Mouse (Mus musculus) T-cell, adult 2 months (primary cell): ENCODE results near the gene Tmem9b.

Experiments used
- DNase-seq: peaks from one replicate; pipeline ENCODE4 v3.0.0; 2022; ENCODE audit warnings: low spot score

Gene Tmem9b

DNA sequence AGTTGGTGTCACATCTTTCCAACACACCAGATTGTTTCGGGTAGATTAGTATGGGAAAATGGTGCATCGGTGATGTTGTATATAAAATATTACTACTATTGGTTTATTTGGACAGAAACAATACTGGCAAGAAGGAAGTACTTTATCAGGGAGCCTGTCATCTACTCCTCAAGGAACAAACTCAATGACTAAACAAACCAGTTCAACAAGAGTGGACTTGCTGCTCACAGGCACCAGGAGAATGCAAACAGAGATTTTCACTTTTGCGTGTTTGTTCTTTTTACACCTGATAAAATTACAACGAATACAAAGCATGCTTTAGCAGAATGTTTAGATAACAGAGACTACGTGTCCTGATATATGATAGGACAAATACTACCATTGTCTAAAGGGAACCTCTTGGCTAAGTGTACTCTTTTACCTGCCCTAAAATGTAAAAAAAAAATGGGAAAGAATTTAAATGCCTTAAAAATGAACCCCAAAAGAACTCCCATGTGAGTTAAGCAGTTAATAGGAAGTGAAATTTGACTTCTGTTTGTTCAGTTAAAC is 12.8 kb downstream of the Tmem9b start:
- no peak for DNase-seq

- no peak for DNase-seq
These were observed 17.9 kb downstream of the Tmem9b start for GRCm38 (mm10) chr7:109734806-109735205.

DNA sequence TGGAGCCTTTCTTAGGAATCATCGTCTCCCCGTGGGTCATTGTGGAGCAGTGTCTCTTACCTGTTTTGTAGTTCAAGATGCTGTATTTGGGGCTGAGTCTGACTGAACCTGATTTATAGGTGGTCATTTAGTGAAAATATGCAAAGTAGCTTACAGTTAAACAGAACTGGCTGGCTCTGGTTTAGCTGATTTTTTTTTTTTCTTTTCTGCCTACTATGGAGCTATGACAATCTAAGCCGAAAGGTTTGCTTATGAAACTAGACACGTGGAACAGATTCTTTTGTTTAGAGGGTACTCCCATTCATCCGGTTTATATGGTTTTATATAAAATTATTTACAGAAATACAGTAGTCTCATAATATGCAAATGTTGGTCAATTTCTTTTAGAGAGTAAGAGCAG is 21.0 kb downstream of the Tmem9b start, which contains the start of gene Ascl3:
TSS of gene Ascl3 (minus strand) at position 101 of the 400 bp plus-strand sequence.
- no peak for DNase-seq

GRCm38 (mm10) chr7:109723697-109724096 is 29.0 kb downstream of the Tmem9b start, which contains the start of gene BC051019:
Gene BC051019, minus strand, starts transcription at chr7:109723850.
- no peak for DNase-seq

DNA sequence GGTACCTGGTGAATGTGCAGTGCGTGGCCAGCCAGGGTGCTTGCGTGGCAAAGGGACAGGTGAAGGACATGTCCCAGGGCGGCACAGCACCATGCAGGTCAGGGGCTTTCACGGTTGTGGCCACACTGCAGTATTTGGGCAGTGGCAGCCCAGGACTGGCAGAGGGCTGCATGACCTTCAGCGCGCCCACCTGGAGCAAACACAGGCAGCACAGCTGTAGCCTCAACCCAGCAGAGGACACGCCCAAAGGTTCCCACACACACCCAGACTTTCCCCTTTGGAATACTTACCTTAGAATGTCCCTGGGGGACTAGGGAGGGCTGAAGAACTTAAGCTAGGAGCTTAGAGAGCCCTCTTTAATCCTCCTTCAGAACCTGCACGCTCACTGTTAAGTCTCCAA is 29.6 kb downstream of the Tmem9b start:
- DNase-seq: no peak

- no peak for DNase-seq
These were observed 30.1 kb downstream of the Tmem9b start for GRCm38 (mm10) chr7:109722618-109723017.

DNA sequence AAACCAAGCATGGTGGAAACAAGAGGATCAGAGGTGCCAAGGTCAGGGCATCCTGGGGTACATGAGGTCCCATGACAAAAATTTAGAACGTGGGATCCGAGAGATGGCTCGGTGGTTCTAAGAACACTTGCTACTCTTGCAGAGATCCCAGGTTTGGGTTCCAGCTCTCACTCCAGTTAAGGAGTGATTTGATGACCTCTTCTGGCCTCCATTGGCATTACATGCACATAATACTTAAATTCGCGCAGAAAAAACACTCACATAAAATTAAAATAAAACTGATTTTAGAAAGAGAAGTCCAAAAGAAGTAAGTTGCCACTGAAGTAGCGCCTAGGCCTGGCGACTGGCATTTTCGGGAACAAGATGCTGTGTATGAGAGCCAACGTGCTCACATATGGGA is 33.4 kb downstream of the Tmem9b start:
- no peak for DNase-seq

GRCm38 (mm10) chr7:109713434-109713982 is 39.2 kb downstream of the Tmem9b start:
- no peak for DNase-seq

DNA sequence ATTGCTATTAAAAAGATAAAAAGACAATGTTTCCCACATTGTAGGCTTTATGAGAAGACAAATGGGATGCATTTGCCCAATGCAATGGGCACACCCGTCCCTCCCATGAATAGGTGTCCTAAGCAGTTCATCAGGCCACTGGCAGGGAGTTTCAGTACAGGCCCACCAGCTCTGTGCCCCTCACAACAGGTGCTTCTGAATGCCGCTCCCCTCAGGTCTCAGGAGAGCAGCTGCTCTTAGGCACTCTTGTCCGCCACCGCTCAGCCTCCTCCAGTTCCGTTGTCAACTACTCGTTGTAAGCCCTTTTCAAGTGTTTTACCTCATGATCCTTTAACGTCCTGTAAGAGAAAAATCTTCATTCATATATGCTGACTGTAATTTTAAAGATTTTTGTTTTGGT is 40.5 kb downstream of the Tmem9b start:
- DNase-seq: no peak

DNA sequence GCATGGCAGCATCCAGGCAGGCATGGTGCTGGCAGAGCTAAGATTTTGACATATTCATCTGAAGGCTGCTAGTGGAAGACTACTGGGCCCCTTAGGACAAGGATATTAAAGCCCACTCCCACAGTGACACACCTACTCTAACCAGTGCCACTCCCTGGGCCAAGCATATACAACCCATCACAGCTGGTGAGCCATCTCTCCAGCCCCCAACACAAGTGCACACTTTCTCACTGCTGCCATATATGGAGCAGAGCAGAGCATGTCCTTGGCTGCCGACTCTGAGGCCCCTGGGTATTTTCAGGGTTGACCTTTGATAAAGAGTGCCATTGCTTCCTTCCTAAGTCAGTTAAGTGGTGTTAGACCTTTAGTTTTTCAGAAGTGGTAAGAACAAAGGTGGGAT is 42.6 kb downstream of the Tmem9b start:
- no peak for DNase-seq

GRCm38 (mm10) chr7:109708961-109709382 is 43.7 kb downstream of the Tmem9b start:
- no peak for DNase-seq

DNA sequence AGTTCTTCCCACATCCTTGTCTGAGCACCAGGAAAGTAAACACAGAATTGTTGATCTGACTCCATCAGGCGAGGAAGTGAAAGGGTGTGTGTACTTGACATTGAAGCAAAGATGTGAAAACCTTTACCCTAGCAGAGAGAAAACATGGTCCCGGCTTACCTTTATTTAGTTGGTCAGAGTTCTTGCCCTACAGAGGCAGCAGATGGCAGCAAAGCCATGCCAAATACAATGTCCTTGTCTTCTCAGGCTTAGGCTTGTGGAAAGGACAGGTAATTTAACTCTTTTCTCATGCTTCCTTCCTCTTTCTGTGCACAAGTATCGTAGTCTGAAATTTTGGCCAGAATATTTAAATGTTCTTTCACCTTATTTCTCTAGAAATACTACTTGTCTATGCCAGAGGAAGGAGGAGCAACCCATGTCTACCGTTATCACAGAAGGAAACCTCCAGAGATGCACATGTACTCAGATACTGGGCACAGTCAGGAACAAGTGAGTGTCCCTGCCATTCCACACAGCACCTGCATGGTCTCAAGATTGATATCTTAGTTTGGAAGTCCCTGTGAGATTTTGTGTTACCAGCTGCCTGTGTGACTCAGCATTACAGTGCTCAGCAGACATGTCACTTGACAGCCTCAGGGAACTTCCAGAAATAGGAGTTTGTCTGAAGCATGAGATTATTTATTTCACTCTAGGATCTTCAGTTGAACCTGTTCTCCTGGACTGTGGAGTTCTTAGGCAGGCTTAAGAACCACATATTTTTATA is 45.5 kb downstream of the Tmem9b start:
- DNase-seq: peak; percentile 63

DNA sequence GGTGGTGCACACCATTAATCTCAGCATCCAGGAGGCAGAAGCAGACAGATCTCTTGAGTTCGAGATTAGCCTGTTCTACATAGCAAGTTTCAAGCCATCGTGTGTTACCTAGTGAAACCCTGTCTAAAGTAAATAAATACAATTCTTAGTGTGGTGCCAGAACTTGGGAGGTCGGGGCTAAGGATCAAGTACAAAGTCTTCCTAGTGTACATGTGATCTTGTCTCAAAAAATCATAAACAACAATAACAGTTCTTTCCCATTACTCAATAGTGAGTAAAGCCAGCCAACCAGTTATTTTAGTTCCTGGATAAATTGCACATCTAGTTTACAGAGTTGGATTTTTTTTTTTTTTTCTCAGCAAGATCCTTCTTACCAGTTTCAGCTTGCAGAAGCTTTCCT is 48.2 kb downstream of the Tmem9b start:
- DNase-seq: no peak

GRCm38 (mm10) chr7:109704016-109704377 is 48.7 kb downstream of the Tmem9b start:
- no peak for DNase-seq

DNA sequence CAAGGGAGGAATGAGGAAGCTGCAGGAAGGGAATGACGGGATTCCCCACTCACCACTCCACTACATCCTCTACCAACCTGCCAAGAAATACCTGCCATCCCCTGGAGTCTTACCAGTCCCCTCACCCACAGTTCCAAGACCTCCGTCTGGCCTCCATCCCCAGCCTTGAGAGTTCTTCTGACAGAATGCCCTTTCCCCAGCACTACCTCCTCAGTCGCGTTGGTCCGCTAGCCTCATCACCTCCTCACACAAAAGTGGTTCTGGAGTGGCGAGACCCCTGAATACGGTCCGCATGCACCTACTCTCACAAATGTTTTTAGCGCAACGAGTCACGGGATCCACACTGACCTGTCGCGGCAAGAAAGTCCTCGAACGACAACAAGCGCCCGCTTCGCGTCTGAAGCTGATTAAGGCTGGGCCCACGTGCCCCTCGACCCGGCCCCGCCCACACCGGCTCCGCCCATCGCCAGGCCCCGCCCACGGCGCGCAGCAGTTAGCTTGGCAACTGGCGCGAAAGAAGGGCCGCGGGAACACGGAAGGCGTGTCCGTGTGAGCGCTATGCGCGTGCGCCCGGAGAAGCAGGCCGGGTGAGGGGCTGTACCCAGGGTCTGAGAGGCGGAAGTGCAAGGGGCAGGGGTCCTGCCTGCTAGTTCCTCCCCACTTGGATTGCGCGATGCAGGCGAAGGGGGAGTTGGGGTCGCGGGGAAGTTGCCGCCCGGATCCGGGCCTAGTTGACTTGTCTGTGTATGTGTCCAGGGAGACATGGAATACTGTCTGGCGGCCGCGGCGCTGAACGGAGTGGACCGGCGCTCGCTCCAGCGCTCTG is 49.3 kb downstream of the Tmem9b start, which contains the start of the genes St5 and Akip1:
TSS of gene St5 (minus strand) at position 416 of the 826 bp plus-strand sequence.
TSS of gene Akip1 (plus strand) at position 501 of the 826 bp plus-strand sequence.
- peak; percentile 95 for DNase-seq

DNA sequence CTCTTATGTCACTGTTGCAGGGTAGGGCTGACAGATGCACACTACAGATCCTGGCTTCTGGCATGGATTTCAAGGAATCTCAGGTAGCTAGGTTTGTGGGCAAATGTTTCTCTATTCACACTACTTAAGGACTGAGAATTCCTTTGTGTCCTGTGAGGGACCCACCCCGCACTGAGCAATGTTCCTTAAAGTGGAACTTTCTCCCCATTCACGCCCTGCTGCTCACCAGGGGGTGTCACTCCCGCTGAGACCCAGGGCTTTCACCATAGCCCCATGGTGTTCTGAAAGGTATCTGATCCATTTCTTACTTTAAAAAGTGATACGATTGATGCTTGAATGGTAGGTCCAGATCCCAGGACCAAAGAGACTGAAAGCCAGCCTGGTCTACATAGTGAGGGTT is 50.0 kb downstream of the Tmem9b start:
- no peak for DNase-seq

DNA sequence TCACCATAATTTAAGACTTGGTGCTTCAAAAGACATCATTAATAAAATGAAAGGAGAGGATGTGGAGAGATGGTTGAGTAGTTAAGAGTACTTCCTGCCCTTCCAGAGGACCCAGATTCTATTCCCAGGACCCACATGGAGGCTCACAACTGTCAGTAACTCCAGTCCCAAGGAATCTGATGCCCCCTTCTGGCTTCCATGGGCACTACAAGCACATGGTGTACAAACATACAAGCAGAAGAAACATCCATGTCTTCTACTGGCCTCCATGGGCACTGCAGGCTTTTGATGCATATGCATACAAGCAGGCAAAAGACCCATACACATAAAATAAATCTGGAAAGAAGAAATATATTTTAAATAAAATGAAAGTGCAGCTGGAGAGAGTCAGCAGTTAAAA is 52.5 kb downstream of the Tmem9b start:
- no peak for DNase-seq

- no peak for DNase-seq
These were observed 57.3 kb downstream of the Tmem9b start for GRCm38 (mm10) chr7:109695339-109695726.

DNA sequence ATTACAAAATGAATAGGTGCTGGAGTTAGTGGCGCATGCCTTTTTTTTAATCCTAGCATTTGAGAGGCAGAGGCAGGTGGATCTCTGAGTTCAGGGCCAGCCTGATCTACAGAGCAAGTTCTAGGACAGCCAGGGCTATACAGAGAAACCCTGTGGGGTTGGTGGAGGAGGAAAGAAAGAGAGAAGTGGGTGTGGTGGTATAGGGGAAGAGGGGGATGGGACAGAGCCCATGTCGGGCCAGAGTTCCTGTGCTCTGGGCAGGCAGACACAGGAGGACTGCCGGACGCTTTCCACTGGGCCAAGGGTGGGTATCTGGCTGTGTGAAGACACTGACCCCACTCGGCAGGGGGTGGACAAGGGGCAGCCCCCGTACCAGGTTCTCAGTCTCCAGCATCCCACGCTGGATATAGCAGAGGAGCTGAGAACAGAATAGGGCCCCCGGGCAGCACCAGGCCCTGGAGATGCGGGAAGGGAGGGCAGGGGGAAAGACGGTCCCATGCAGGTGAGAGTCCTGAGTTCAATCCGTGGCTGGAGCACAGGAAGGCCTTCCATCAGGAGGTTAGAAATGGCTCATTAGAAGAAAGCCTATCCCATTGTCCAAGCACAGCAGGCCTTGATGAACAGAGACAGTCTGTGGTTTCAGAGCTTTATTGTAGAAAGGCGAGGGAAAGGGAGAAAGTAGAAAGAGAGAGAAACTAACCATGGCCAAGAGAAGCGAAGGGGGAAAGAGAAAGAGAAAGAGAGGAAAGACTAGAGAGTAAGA is 57.9 kb downstream of the Tmem9b start:
- no peak for DNase-seq

- no peak for DNase-seq
These were observed 61.7 kb downstream of the Tmem9b start for GRCm38 (mm10) chr7:109690961-109691360.

DNA sequence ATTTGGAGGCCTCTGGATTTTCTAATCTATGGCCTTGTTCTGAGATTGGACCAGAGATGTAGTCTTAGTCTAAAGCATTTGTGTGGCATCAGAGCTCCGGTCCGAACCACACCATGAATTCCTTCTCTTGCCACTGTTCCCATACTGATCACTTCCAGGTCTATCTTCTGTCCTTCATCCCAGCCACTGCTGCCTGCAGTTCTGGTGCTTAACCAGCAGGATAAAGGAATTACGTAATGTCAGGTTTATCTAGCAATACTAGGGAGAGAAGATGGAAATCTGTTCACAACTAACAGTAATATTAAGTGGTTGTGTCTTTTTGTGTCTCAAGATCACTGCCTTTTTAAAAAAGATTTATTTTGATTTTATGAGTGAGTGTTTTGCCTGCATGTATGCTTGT is 62.6 kb downstream of the Tmem9b start:
- no peak for DNase-seq
